Mouse (Mus musculus) forebrain, embryonic 16.5 days (tissue): ENCODE measurements around the gene Mycn. TPM values are rescaled to one million over a fixed set of nuclear protein-coding genes. Genes with fewer than 3 reads are reported as not detected.

ENCODE experiments used
- ATAC-seq: fragments of 200-750 bp; cut with Nextera tagmentation; 2 replicates; pipeline ENCODE4 v1.8.0; 2017; ENCODE audit warnings: mild to moderate bottlenecking, moderate library complexity
- H3K27ac ChIP-seq: fragments of 300-500 bp; sonication (generic); 2 replicates; pipeline ENCODE4 v1.5.1; 2014; ENCODE audit warnings: low read length, control low read depth
- H3K27me3 ChIP-seq: fragments of 300-500 bp; sonication (generic); replicated peaks from 2 replicates; pipeline ENCODE4 v1.6.1; 2014; ENCODE audit warnings: low read length; ENCODE audit not compliant: control insufficient read depth, insufficient read depth
- H3K36me3 ChIP-seq: fragments of 300-500 bp; sonication (generic); 2 replicates; pipeline ENCODE4 v1.6.1; 2014; ENCODE audit not compliant: control insufficient read depth, insufficient read depth
- H3K4me1 ChIP-seq: fragments of 300-500 bp; sonication (generic); replicated peaks from 2 replicates; pipeline ENCODE4 v1.6.1; 2014; ENCODE audit warnings: low read length; ENCODE audit not compliant: control insufficient read depth, insufficient read depth
- H3K4me2 ChIP-seq: fragments of 300-500 bp; sonication (generic); 2 replicates; pipeline ENCODE4 v1.6.1; 2014; ENCODE audit warnings: mild to moderate bottlenecking, low read length, control low read depth
- H3K4me3 ChIP-seq: fragments of 300-500 bp; sonication (generic); replicated peaks from 2 replicates; pipeline ENCODE4 v1.5.1; 2014; ENCODE audit warnings: mild to moderate bottlenecking, low read length, control low read depth
- H3K9ac ChIP-seq: fragments of 300-500 bp; sonication (generic); replicated peaks from 2 replicates; pipeline ENCODE4 v1.6.1; 2014; ENCODE audit warnings: low read depth, low read length, control low read depth
- H3K9me3 ChIP-seq: fragments of 300-500 bp; sonication (generic); 2 replicates; pipeline ENCODE4 v1.6.1; 2016; ENCODE audit warnings: low read length; ENCODE audit not compliant: control insufficient read depth
- WGBS: fragments of 180-500 bp; shearing (Covaris S2); extraction: QIAGEN DNeasy Blood & Tissue Kit; methylation state at CpG from one replicate; pipeline ENCODE4 v1.1.7; 2014; 5-methylcytosine and 5-hydroxymethylcytosine counted together
- polyA plus RNA-seq: library from polyadenylated mRNA; unstranded; fragments of >200 nt; fragmentation: Nextera tagmentation; extraction: Ambion mirVana; gene quantifications from 2 replicates; pipeline ENCODE4 v1.2.1, GENCODE M21; 2015

The Mycn gene
- polyA plus RNA-seq, 1 experiment from 2014 or later = 156 TPM

DNA sequence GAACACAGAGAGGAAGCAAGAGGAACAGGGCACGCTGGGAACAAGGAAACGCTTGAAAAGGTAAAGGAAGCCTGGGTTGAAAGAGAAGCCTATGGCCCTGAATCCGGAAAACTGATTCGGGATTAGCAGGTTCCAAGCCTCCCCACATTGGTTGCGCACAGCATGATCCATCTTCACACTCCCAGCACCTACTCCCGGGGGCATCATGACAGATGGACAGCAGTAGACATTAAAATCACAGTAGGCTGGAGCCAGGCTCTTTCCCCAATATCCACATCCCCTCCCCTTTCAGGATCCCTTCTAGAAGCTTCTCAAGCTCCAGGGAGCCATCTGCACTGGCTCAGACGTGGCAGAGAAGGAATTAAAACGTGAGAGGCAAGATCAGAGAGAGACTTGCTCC, 35.4 kb downstream of the Mycn start:
- Histone ChIP-seq H3K36me3 (no peaks in the 10 kb centered on the region), H3K9ac (no peak overlapping the region), H3K4me2 (no peak overlapping the region), H3K9me3 (no peaks in the 10 kb centered on the region), H3K4me3 (no peak overlapping the region), H3K27ac (peak overlapping the region; percentile 59; the same call in 1 of the 2 replicates), H3K27me3 (no peaks in the 10 kb centered on the region), H3K4me1 (peaks cover 41% of the 10 kb centered on the region)
- no peak for ATAC-seq
- 55% methylated on average over 8 of the region's 8 CpGs for WGBS

GRCm38 (mm10) chr12:12905117-12905516, 36.6 kb downstream of the Mycn start:
- no peak overlapping the region; the same call in 1 of the 2 replicates for H3K4me3 ChIP-seq
- peaks cover 41% of the 10 kb centered on the region for H3K4me1 ChIP-seq
- H3K9me3 ChIP-seq = no peaks in the 10 kb centered on the region
- WGBS = 14% methylated on average over 6 of the region's 6 CpGs
- peak overlapping the region; percentile 61 for H3K9ac ChIP-seq
- no peak for ATAC-seq
- H3K27me3 ChIP-seq = no peaks in the 10 kb centered on the region
- peak overlapping the region; percentile 94 for H3K27ac ChIP-seq
- H3K36me3 ChIP-seq = no peaks in the 10 kb centered on the region
- H3K4me2 ChIP-seq = peak overlapping the region; percentile 51

- WGBS = under 1% methylated on average over 23 of the region's 23 CpGs
These were observed 37.2 kb downstream of the Mycn start for GRCm38 (mm10) chr12:12904512-12904953.

GRCm38 (mm10) chr12:12904086-12904485, 37.6 kb downstream of the Mycn start:
- Histone ChIP-seq H3K4me2 (peak overlapping the region; percentile 51), H3K9me3 (no peaks in the 10 kb centered on the region), H3K27ac (peak overlapping the region; percentile 94), H3K9ac (peak overlapping the region; percentile 61), H3K4me3 (no peak overlapping the region), H3K27me3 (no peaks in the 10 kb centered on the region), H3K4me1 (peaks cover 33% of the 10 kb centered on the region), H3K36me3 (no peaks in the 10 kb centered on the region)
- peak; percentile 49 for ATAC-seq
- 0% methylated on average over 1 of the region's 1 CpGs for WGBS

More at GRCm38 (mm10) chr12:12904512-12904953, 37.2 kb downstream of the Mycn start:
- no peaks in the 10 kb centered on the region for H3K36me3 ChIP-seq
- peak overlapping the region; percentile 61 for H3K9ac ChIP-seq
- H3K4me3 ChIP-seq = peak overlapping the region; percentile 19
- H3K27me3 ChIP-seq = no peaks in the 10 kb centered on the region
- peak overlapping the region; percentile 94 for H3K27ac ChIP-seq
- peaks cover 37% of the 10 kb centered on the region for H3K4me1 ChIP-seq
- H3K4me2 ChIP-seq = peak overlapping the region; percentile 51
- ATAC-seq = peak; percentile 97
- no peaks in the 10 kb centered on the region for H3K9me3 ChIP-seq

DNA sequence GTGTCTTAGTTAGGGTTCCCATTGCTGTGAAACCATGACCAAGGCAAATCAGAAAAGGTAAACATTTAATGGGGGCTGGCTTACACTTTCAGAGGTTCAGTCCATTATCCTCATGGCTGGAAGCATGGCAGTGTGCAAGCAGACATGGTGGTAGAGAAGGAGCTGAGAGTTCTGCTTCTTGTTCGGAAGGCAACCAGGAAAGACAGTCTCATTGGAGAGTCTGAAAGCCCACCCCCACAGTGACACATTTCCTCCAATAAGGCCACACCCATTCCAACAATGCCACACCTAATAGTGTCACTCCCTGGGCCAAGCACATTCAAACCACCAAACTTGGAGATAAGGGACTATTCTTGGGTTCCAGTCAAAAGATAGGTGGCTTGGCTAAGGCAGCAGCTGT, 39.3 kb downstream of the Mycn start:
- Histone ChIP-seq H3K27me3 (no peaks in the 10 kb centered on the region), H3K4me1 (peaks cover 32% of the 10 kb centered on the region), H3K27ac (no peak overlapping the region), H3K36me3 (no peaks in the 10 kb centered on the region), H3K4me2 (no peak overlapping the region), H3K9ac (no peak overlapping the region), H3K9me3 (no peaks in the 10 kb centered on the region), H3K4me3 (no peak overlapping the region)
- no peak for ATAC-seq
- 92% methylated on average over 1 of the region's 1 CpGs for WGBS

DNA sequence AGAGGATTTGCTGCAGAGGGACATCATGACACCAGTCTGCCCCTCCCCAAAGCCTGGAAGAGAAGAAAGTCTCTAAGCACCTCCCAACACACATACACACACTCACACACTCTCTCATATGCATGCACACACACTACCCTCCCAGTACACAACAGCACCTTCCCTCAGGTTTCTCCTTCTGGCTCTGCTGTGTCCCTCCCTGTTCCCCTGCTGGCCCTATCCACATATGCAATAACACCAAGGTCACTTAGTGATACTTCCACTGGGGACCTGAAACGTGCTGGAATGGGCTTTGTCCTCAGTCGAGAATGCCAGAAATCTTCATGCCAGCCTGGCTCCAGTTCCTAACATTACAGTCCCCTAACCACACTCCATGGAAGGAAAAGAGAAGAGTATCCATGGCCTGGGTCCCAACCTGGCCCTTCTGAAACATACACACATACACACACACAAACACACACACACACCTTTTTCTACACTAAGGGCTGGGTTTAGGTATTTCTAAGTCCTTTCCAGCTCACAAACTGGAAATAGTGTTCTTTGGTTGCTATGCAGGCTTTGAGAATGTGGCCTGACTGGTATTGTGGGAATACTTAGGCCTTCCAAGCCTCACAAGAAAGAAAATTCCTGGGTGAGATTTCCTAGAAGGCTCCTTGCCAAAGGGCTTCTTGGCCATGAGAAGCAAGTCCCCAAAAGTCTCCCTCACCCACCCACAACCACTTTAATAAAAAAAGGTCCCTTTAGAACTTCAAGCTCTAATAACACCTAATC, 43.2 kb downstream of the Mycn start:
- H3K36me3 ChIP-seq = no peaks in the 10 kb centered on the region
- H3K4me1 ChIP-seq = peaks cover 2% of the 10 kb centered on the region; the same call in 1 of the 2 replicates
- H3K4me2 ChIP-seq = no peak overlapping the region
- no peaks in the 10 kb centered on the region for H3K9me3 ChIP-seq
- H3K4me3 ChIP-seq = no peak overlapping the region
- WGBS = 42% methylated on average over 2 of the region's 2 CpGs
- no peaks in the 10 kb centered on the region for H3K27me3 ChIP-seq
- H3K9ac ChIP-seq = no peak overlapping the region
- no peak overlapping the region; the same call in 1 of the 2 replicates for H3K27ac ChIP-seq
- no peak for ATAC-seq

DNA sequence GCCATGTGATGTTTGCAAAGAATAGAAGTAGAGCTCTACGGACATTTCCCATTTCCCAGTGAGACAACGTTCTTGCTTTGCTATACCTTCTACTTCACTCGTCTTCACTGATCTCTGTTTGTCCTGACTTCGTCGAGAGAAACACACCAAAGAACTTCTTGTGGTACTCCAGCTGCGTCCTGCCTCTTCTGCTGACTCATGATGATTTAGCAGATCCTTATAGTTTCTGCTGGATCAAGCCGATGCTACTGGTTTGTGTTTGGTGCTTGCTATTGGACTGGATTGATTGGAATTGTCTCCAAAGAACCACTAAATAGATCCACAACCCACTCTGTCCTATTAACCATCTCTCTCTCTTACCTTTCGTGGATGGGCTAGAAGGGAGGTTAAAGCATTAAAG, 47.7 kb downstream of the Mycn start:
- H3K9me3 ChIP-seq = no peaks in the 10 kb centered on the region
- no peaks in the 10 kb centered on the region for H3K36me3 ChIP-seq
- H3K4me3 ChIP-seq = no peak overlapping the region
- H3K27ac ChIP-seq = no peak overlapping the region
- no peaks in the 10 kb centered on the region for H3K27me3 ChIP-seq
- 92% methylated on average over 8 of the region's 8 CpGs for WGBS
- no peak overlapping the region for H3K4me2 ChIP-seq
- no peak overlapping the region for H3K9ac ChIP-seq
- ATAC-seq = no peak
- no peaks in the 10 kb centered on the region for H3K4me1 ChIP-seq

DNA sequence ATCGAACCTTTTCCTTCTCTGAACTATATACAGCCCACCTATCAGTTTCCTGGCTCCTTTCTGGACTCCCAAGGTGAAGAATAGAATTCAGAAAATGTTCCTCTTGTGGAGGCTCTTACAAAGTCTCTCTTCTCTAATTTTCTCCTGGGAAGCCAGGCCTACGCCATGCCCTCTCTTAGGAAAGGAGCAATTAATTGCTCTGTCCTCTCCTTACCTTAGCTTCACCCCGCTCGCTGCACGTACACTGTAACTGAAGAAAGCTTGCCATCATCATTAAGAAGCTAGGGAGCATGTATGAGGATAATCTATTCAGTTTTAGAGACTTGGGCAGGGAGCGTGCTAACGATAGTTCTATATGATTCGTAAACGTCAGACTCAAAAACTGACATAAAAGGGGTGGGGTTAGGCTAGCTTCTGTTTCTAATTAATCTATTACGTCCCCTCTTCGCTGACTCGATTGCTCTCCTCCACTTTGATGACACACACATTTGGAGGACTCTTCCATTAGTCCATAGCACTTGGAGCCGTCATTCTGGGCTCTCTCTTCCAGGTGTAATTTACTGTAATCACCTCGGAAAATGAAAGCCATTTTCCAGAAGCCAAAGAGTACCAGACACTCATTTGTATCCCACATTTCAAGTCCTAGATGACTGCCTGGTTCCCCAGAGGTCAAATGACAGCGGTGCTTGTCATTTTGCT, 55.4 kb downstream of the Mycn start:
- no peaks in the 10 kb centered on the region for H3K36me3 ChIP-seq
- H3K27me3 ChIP-seq = no peaks in the 10 kb centered on the region
- no peak overlapping the region for H3K4me2 ChIP-seq
- 54% methylated on average over 15 of the region's 15 CpGs for WGBS
- H3K9ac ChIP-seq = no peak overlapping the region
- ATAC-seq = no peak
- H3K4me1 ChIP-seq = no peaks in the 10 kb centered on the region
- H3K9me3 ChIP-seq = no peaks in the 10 kb centered on the region
- no peak overlapping the region for H3K4me3 ChIP-seq
- no peak overlapping the region for H3K27ac ChIP-seq
